Comparison of ENCODE assay signal across 9 mouse cellular contexts in genomic region chr5:124011927-124012326, GRCm38 (mm10). TPM values are rescaled to one million over a fixed set of nuclear protein-coding genes. Genes with fewer than 3 reads are reported as not detected.
DNase-seq lines count a peak whose midpoint lies in the region; ATAC-seq and TF ChIP-seq lines count a peak whose summit lies in the region.
"Had no signal": no experiment of that assay in that cellular context is flagged by ENCODE, and none has a peak within 500 bp of the region (broad histone marks: within the 10 kb centered on the region; RNA-seq: fewer than 3 reads in every experiment).

No protein-coding gene starts in this region.

- no peaks in the 10 kb centered on the region for H3K27me3 ChIP-seq in intestine, postnatal 0 days (replicated peaks; ENCODE audit: control insufficient read depth, insufficient read depth, low read length)
- H3K27me3 ChIP-seq in neural tube, embryonic 14.5 days (ENCODE audit: control insufficient read depth, insufficient read depth, low read length): no peaks in the 10 kb centered on the region

- H3K4me1 ChIP-seq in embryonic fibroblast, embryonic 13.5 days (ENCODE audit: control insufficient read depth, insufficient read depth, low read length): peaks cover 15% of the 10 kb centered on the region
- H3K4me1 ChIP-seq in intestine, postnatal 0 days (replicated peaks; ENCODE audit: control insufficient read depth, insufficient read depth, low read length): peaks cover 17% of the 10 kb centered on the region; the same call in 1 of the 2 replicates
- H3K4me1 ChIP-seq in neural tube, embryonic 14.5 days (ENCODE audit: control insufficient read depth, insufficient read depth, low read length): peaks cover 48% of the 10 kb centered on the region

- intact Hi-C loops in left cerebral cortex, adult 2 months (cut with DNase I): no loop called here
- intact Hi-C loops in left cerebral cortex, postnatal 25 days (cut with DNase I): no loop called here

- TF ChIP-seq POLR2A in embryonic fibroblast, embryonic 13.5 days (IDR thresholded peaks at IDR 0.05; ENCODE audit: low read depth, low read length): no peak

- peak overlapping the region; percentile 4; the same call in 1 of the 2 replicates for H3K4me2 ChIP-seq in intestine, postnatal 0 days (replicated peaks; ENCODE audit: low read depth)
- H3K4me2 ChIP-seq in neural tube, embryonic 14.5 days (ENCODE audit: low read depth, low read length): peak overlapping the region; percentile 30

- no peak for TF ChIP-seq CTCF in left cerebral cortex, adult 2 months (IDR thresholded peaks at IDR 0.05)
- no peak for TF ChIP-seq CTCF in embryonic fibroblast, embryonic 13.5 days (IDR thresholded peaks at IDR 0.05; ENCODE audit: borderline replicate concordance, insufficient read depth, low read length)
- TF ChIP-seq CTCF in intestine, postnatal 0 days (IDR thresholded peaks at IDR 0.05; ENCODE audit: low read depth): no peak

- no peak for ATAC-seq in intestine, postnatal 0 days
- no peak for ATAC-seq in neural tube, embryonic 14.5 days (ENCODE audit: low read depth)
- ATAC-seq: inflammation-experienced regulatory T-cells, adult 6 months had no signal

- H3K9ac ChIP-seq in intestine, postnatal 0 days (ENCODE audit: low read depth, low read length): no peak overlapping the region
- peak overlapping the region; percentile 4; the same call in 1 of the 2 replicates for H3K9ac ChIP-seq in neural tube, embryonic 14.5 days (replicated peaks; ENCODE audit: low read depth, low read length)

- H3K4me3 ChIP-seq in left cerebral cortex, adult 2 months: no peak overlapping the region
- H3K4me3 ChIP-seq in embryonic fibroblast, embryonic 13.5 days (ENCODE audit: insufficient read depth, low read length): no peak overlapping the region
- no peak overlapping the region for H3K4me3 ChIP-seq in intestine, postnatal 0 days (ENCODE audit: low read depth, low read length)
- no peak overlapping the region for H3K4me3 ChIP-seq in neural tube, embryonic 14.5 days (ENCODE audit: low read depth, low read length)

- H3K36me3 ChIP-seq in intestine, postnatal 0 days (ENCODE audit: control insufficient read depth, insufficient read depth): peaks cover 14% of the 10 kb centered on the region
- peaks cover 27% of the 10 kb centered on the region for H3K36me3 ChIP-seq in neural tube, embryonic 14.5 days (ENCODE audit: control insufficient read depth, insufficient read depth, low read length)

- no peak for DNase-seq in left cerebral cortex, adult 2 months (ENCODE audit: extremely low spot score in 1 of 2, low spot score in 2 of 2)
- no peak for DNase-seq in left cerebral cortex, postnatal 25 days (ENCODE audit: low spot score in 2 of 2)
- no peak for DNase-seq in adrenal gland, postnatal 25 days
- DNase-seq in frontal cortex, adult 2 months (ENCODE audit: extremely low spot score in 1 of 2, low spot score in 1 of 2): no peak
- no peak for DNase-seq in kidney, adult 9 months

- H3K27ac ChIP-seq in left cerebral cortex, adult 2 months: peak overlapping the region; percentile 85
- peak overlapping the region; percentile 49 for H3K27ac ChIP-seq in embryonic fibroblast, embryonic 13.5 days (ENCODE audit: insufficient read depth, low read length)
- peak overlapping the region; percentile 50; the same call in 1 of the 2 replicates for H3K27ac ChIP-seq in intestine, postnatal 0 days (ENCODE audit: low read depth, low read length)
- peak overlapping the region; percentile 83 for H3K27ac ChIP-seq in neural tube, embryonic 14.5 days (ENCODE audit: low read depth, low read length)

- WGBS in intestine, postnatal 0 days: 47% methylated on average over 8 of the region's 8 CpGs
- 4% methylated on average over 8 of the region's 8 CpGs for WGBS in neural tube, embryonic 14.5 days

- H3K9me3 ChIP-seq in intestine, postnatal 0 days (ENCODE audit: control insufficient read depth): no peaks in the 10 kb centered on the region
- H3K9me3 ChIP-seq in neural tube, embryonic 14.5 days (ENCODE audit: control insufficient read depth, low read length): no peaks in the 10 kb centered on the region

RNA-seq across cellular contexts. Expression of gene Vps37b, which starts 20.1 kb away (rescaled TPM):
- 10 to 100 TPM; 46.1 to 47.3 TPM for total RNA-seq in left cerebral cortex, adult 2 months (2021)
- 10 to 100 TPM; 46.7 to 50.6 TPM for total RNA-seq in left cerebral cortex, postnatal 25 days (2021)
- polyA plus RNA-seq in embryonic fibroblast, embryonic 13.5 days (2011; ENCODE audit: insufficient read length, low read depth, missing spikeins): 12.6 and 13.1 TPM in 2 replicates
- polyA plus RNA-seq in intestine, postnatal 0 days (2015; fragmentation: Nextera tagmentation; extraction: Ambion mirVana): 16.7 and 17.8 TPM in 2 replicates
- 47.1 and 58.1 TPM in 2 replicates for polyA plus RNA-seq in neural tube, embryonic 14.5 days (2014; fragmentation: Nextera tagmentation; extraction: Ambion mirVana)
- total RNA-seq in adrenal gland, postnatal 25 days (2021): 75.2 and 101 TPM in 2 replicates
- polyA plus RNA-seq in frontal cortex, adult 2 months (2012; rRNA removed): 46.3 and 53.0 TPM in 2 replicates

RNA-seq across cellular contexts. Expression of gene Hip1r, which starts 38.5 kb away (rescaled TPM):
- 10 to 100 TPM; 68.3 to 74.2 TPM for total RNA-seq in left cerebral cortex, adult 2 months (2021)
- 10 to 100 TPM; 60.5 to 67.1 TPM for total RNA-seq in left cerebral cortex, postnatal 25 days (2021)
- 5.9 and 6.2 TPM in 2 replicates for polyA plus RNA-seq in embryonic fibroblast, embryonic 13.5 days (2011; ENCODE audit: insufficient read length, low read depth, missing spikeins)
- 18.3 and 22.6 TPM in 2 replicates for polyA plus RNA-seq in intestine, postnatal 0 days (2015; fragmentation: Nextera tagmentation; extraction: Ambion mirVana)
- 19.7 and 21.4 TPM in 2 replicates for polyA plus RNA-seq in neural tube, embryonic 14.5 days (2014; fragmentation: Nextera tagmentation; extraction: Ambion mirVana)
- total RNA-seq in adrenal gland, postnatal 25 days (2021): 17.9 and 18.3 TPM in 2 replicates
- polyA plus RNA-seq in frontal cortex, adult 2 months (2012; rRNA removed): 40.3 and 41.5 TPM in 2 replicates
